Mouse (Mus musculus) limb, embryonic 12.5 days (tissue): ENCODE data around the gene Tardbp. TPM values are rescaled to one million over a fixed set of nuclear protein-coding genes. Genes with fewer than 3 reads are reported as not detected.

Source experiments
- ATAC-seq: fragments of 200-750 bp; cut with Nextera tagmentation; 2 replicates; pipeline ENCODE4 v1.8.0; 2017; ENCODE audit warnings: low read depth, moderate TSS enrichment; ENCODE audit not compliant: insufficient number of reproducible peaks, insufficient read depth, low FRiP score, low TSS enrichment
- H3K27ac ChIP-seq: fragments of 300-500 bp; sonication (generic); 2 replicates; pipeline ENCODE4 v1.5.1; 2016; ENCODE audit warnings: mild to moderate bottlenecking, moderate library complexity
- H3K27me3 ChIP-seq: fragments of 300-500 bp; sonication (generic); 2 replicates; pipeline ENCODE4 v1.6.1; 2016; ENCODE audit warnings: mild to moderate bottlenecking, moderate library complexity
- H3K36me3 ChIP-seq: fragments of 300-500 bp; sonication (generic); 2 replicates; pipeline ENCODE4 v1.6.1; 2016; ENCODE audit warnings: mild to moderate bottlenecking, moderate library complexity
- H3K4me1 ChIP-seq: fragments of 300-500 bp; sonication (generic); replicated peaks from 2 replicates; pipeline ENCODE4 v1.6.1; 2016
- H3K4me2 ChIP-seq: fragments of 300-500 bp; sonication (generic); 2 replicates; pipeline ENCODE4 v1.6.1; 2016; ENCODE audit warnings: mild to moderate bottlenecking, moderate library complexity
- H3K4me3 ChIP-seq: fragments of 300-500 bp; sonication (generic); replicated peaks from 2 replicates; pipeline ENCODE4 v1.5.1; 2016; ENCODE audit warnings: mild to moderate bottlenecking
- H3K9ac ChIP-seq: fragments of 300-500 bp; sonication (generic); replicated peaks from 2 replicates; pipeline ENCODE4 v1.6.1; 2016; ENCODE audit warnings: mild to moderate bottlenecking, moderate library complexity
- H3K9me3 ChIP-seq: fragments of 300-500 bp; sonication (generic); 2 replicates; pipeline ENCODE4 v1.6.1; 2016; ENCODE audit warnings: mild to moderate bottlenecking, moderate library complexity
- WGBS: fragments of 180-500 bp; shearing (Covaris S2); methylation state at CpG from one replicate; pipeline ENCODE4 v1.1.7; 2016; 5-methylcytosine and 5-hydroxymethylcytosine counted together
- polyA plus RNA-seq: library from polyadenylated mRNA; unstranded; fragments of >200 nt; fragmentation: Nextera tagmentation; extraction: Ambion mirVana; gene quantifications from 2 replicates; pipeline ENCODE4 v1.2.1, GENCODE M21; 2016

Tardbp gene
- polyA plus RNA-seq, 1 experiment from 2014 or later, result 398 TPM

DNA sequence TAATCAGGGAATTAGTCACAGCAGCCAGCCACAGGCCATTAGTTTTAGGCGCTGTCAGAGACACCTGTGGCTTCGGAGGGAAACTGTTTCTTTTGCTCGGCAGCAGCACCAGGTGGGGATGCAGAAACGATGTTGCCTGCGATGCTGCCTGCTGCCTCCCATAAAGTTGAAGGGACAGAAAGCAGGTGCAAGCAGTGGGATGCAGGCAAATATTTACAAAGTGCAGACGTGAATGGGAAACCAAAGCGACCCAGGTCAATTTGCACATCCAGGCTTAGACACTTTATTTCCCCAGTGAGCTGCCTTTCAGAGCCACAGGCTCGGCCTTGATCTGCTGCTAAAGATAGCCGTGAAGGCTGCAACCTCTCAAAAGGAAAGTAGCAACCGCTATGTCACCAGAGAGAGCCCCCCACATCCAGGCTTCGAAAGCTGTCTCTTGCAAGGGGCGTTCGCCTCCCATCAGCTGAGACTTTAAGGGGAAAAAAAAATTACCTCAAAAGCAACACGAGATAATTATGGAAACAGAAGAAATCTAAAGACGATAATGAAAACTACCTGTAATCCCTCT, 30.0 kb upstream of the Tardbp start:
- Histone ChIP-seq H3K4me2 (no peak overlapping the region), H3K9ac (no peak overlapping the region), H3K9me3 (no peaks in the 10 kb centered on the region), H3K36me3 (no peaks in the 10 kb centered on the region), H3K4me1 (peaks cover 8% of the 10 kb centered on the region), H3K27me3 (peaks cover 14% of the 10 kb centered on the region), H3K27ac (no peak overlapping the region), H3K4me3 (no peak overlapping the region)
- no peak for ATAC-seq
- 32% methylated on average over 15 of the region's 15 CpGs for WGBS

DNA sequence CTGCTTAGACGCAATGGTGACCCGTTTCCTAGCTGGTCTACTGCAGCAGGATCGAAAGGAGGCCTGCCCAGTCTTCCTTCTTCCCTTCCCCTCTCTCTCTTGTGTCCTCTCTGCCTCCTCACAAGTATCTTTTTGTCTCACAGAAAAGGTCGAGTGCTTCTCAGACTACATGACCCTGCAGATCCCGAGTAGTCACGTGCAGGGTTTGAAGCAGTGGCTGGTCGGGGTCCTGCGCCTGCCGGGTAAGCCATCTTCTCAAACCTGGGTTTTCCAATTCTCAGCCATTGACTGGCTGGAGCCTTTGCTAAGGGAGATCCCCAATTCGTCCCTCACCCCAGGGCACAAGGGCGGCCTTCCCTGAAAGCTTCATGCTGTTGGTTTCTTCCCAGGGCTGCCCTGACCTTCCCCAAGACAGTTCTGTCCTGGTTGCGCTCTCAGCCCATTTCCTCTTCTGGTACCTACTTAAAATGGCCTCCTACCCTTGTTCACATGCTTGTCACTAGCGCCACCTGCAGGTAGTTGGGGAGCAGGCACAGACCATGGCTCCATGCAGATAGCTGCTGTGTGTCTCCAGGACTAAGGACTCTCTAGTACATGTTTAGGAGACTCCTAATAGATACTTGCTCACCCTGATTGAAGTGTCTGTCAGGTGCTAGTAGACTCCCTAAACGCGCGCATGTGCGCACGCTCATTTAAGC, 28.0 kb upstream of the Tardbp start:
- Histone ChIP-seq H3K4me2 (no peak overlapping the region), H3K4me1 (peaks cover 8% of the 10 kb centered on the region), H3K9me3 (no peaks in the 10 kb centered on the region), H3K4me3 (no peak overlapping the region), H3K36me3 (no peaks in the 10 kb centered on the region), H3K27me3 (peaks cover 11% of the 10 kb centered on the region), H3K27ac (no peak overlapping the region), H3K9ac (no peak overlapping the region)
- 90% methylated on average over 18 of the region's 18 CpGs for WGBS
- no peak for ATAC-seq

DNA sequence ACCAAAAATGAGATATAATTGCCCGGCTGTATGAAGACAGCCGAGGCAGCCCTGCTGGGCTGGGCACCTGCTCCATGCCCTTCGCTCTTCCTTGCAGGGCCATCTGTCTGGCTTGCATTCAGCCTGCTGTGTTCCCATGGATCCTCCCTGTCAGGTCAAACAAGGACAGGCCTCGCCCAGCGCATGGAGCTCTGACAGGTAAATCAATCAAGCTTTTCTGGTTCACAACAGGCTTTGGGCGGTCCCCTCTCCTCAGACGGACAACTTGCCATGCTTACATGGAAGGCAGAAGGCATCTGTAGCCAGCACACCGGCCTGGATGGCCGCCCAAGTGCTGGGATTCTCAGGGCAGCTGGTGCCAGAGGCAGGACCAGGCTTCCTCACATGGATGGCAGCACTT, 24.2 kb upstream of the Tardbp start:
- whole genome bisulfite sequencing, result 72% methylated on average over 9 of the region's 9 CpGs
- H3K36me3 ChIP-seq, result no peaks in the 10 kb centered on the region
- H3K9ac ChIP-seq, result no peak overlapping the region
- peaks cover 3% of the 10 kb centered on the region; the same call in 1 of the 2 replicates for H3K27me3 ChIP-seq
- H3K4me2 ChIP-seq, result no peak overlapping the region
- ATAC-seq, result no peak
- H3K27ac ChIP-seq, result no peak overlapping the region
- H3K4me1 ChIP-seq, result no peaks in the 10 kb centered on the region
- no peaks in the 10 kb centered on the region for H3K9me3 ChIP-seq
- no peak overlapping the region for H3K4me3 ChIP-seq

DNA sequence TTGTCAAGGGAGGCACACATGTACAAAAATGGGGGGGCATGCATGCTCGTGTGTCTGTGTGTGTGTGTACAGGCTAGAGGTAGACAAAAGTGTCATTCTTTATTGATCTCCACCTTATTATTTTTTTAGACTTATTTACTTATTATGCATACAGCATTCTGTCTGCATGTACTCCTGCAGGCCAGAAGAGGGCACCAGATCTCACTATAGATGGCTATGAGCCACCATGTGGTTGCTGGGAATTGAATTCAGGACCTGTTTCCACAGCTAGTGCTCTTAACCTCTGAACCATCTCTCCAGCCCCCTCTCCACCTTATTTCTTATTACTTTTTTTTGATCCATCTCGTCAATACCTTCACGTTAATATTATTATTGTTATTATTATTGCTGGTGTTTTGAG, 22.5 kb upstream of the Tardbp start:
- Histone ChIP-seq H3K4me3 (no peak overlapping the region), H3K27me3 (no peaks in the 10 kb centered on the region), H3K36me3 (no peaks in the 10 kb centered on the region), H3K27ac (no peak overlapping the region), H3K9me3 (no peaks in the 10 kb centered on the region), H3K4me2 (no peak overlapping the region), H3K4me1 (no peaks in the 10 kb centered on the region; the same call in 1 of the 2 replicates), H3K9ac (no peak overlapping the region)
- ATAC-seq, result no peak
- WGBS, result 50% methylated on average over 3 of the region's 3 CpGs

DNA sequence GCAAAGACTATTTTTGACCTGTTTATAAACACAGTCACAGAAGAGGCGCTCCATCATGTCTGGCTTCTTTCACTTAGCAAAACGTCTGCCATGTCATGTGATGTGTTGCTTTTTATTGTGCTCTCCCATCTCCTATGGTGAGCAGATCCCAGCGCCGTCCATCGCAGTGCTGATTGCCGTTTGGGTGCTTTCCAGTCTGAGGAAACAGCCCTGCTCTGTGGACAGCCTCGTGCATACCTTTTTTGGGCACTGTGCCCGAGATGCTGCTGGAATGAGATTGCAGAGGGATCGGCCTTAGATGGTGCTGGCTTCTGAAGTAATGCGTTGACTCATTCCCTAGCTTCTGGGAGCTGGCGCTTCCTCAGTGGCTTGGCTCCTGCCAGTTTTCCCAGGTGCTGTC, 19.8 kb upstream of the Tardbp start:
- H3K36me3 ChIP-seq, result no peaks in the 10 kb centered on the region
- H3K4me3 ChIP-seq, result no peak overlapping the region
- no peaks in the 10 kb centered on the region for H3K27me3 ChIP-seq
- no peaks in the 10 kb centered on the region for H3K9me3 ChIP-seq
- H3K27ac ChIP-seq, result no peak overlapping the region
- no peaks in the 10 kb centered on the region; the same call in 1 of the 2 replicates for H3K4me1 ChIP-seq
- no peak for ATAC-seq
- WGBS, result 67% methylated on average over 11 of the region's 11 CpGs
- H3K9ac ChIP-seq, result no peak overlapping the region
- no peak overlapping the region for H3K4me2 ChIP-seq

DNA sequence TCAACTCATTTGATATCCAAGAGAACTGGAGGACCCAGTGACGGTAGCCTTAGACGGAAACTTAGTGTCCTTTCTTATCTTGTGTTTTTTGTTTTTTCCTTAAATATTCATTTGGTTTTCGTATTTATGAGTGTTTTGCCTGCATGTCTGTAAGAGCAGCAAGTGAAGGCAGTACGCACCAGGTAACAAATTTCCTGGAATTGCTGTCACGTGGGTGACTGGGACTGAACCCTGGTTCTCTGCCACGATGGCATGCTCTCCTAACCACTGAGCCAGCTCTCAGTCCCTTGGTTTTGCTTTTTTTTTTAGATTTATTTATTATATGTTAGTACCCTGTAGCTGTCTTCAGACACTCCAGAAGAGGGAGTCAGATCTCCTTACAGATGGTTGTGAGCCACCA, 18.1 kb upstream of the Tardbp start:
- no peak for ATAC-seq
- Histone ChIP-seq H3K4me2 (no peak overlapping the region), H3K9ac (no peak overlapping the region), H3K27me3 (no peaks in the 10 kb centered on the region), H3K9me3 (no peaks in the 10 kb centered on the region), H3K4me1 (no peaks in the 10 kb centered on the region; the same call in 1 of the 2 replicates), H3K4me3 (no peak overlapping the region), H3K27ac (no peak overlapping the region), H3K36me3 (no peaks in the 10 kb centered on the region)
- WGBS, result 90% methylated on average over 6 of the region's 6 CpGs

DNA sequence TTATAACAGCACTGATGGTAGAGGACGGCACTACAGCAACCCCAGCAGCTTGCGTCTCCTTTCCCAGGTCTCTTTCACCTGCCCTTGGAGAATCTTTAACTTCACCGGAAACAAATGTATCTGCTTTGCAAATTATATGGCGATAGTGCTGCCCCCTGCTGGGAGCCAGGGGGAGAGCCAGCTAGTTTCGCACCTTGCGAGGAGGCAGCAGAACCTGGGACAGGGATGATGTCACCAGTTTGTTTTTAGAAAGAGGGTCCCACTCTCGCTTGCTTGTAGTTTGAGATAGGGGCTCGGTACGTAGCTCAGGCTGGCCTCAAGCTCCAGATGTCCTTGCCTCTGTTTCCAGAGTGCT, 17.3 kb upstream of the Tardbp start:
- H3K4me2 ChIP-seq, result peak overlapping the region; percentile 31
- H3K4me1 ChIP-seq, result no peaks in the 10 kb centered on the region; the same call in 1 of the 2 replicates
- no peaks in the 10 kb centered on the region for H3K27me3 ChIP-seq
- no peak overlapping the region for H3K4me3 ChIP-seq
- no peak overlapping the region for H3K27ac ChIP-seq
- no peak overlapping the region for H3K9ac ChIP-seq
- no peaks in the 10 kb centered on the region for H3K36me3 ChIP-seq
- WGBS, result 3% methylated on average over 9 of the region's 9 CpGs
- no peak for ATAC-seq
- H3K9me3 ChIP-seq, result no peaks in the 10 kb centered on the region

DNA sequence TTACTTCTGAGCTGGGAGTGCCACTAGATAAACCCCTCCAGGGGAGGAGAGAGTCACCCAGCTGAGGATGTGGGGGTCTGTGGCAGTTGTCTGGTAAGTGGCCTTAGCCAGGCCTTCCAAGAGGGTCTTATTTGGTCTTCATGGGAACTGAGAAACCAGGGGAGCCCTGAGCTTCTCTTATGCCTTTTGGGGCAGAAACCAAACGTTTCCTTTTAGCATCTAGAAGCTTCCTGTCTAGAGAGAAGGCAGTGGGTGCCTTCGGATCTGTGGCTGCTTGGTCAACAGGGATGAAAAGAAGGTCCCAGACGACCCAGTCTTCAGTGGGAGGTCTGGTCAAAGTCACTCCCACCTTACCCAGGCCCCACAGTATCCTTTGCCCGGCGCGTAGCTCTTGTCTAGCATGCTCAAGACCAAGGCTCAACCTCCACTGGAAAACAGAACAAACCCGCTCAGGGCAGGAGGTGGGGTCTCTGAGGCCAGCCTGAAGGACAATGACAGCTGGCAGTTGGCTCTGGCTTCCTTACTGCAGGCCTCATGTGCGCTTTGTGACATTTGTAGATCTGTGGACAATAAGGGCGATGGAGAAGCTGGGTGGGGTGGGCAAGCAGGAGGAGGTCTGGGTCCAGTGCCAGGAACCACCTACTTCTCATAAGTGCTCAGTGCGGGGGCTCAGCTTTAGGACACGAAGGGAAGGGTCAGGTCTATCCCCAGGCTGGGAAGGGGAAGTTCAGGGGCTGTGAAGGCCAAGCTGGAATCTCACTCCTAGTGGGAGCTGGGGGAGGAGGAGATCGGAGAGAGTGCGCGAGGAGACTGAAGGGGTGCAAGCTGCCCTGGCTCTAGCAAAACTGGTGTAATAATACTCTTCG, 16.7 kb upstream of the Tardbp start, which contains the start of gene Gm572:
Gene Gm572 (plus strand): TSS at position 27 of the 866 bp plus-strand sequence.
- no peaks in the 10 kb centered on the region for H3K27me3 ChIP-seq
- no peaks in the 10 kb centered on the region; the same call in 1 of the 2 replicates for H3K4me1 ChIP-seq
- no peak within 1 kb of the TSS for H3K27ac ChIP-seq
- no peaks in the 10 kb centered on the region for H3K36me3 ChIP-seq
- H3K4me3 ChIP-seq, result no peak within 1 kb of the TSS
- no peaks in the 10 kb centered on the region for H3K9me3 ChIP-seq
- WGBS, result 66% methylated on average over 15 of the region's 15 CpGs
- ATAC-seq, result no peak
- no peak within 1 kb of the TSS for H3K9ac ChIP-seq
- H3K4me2 ChIP-seq, result peak within 1 kb of the TSS; percentile 31

DNA sequence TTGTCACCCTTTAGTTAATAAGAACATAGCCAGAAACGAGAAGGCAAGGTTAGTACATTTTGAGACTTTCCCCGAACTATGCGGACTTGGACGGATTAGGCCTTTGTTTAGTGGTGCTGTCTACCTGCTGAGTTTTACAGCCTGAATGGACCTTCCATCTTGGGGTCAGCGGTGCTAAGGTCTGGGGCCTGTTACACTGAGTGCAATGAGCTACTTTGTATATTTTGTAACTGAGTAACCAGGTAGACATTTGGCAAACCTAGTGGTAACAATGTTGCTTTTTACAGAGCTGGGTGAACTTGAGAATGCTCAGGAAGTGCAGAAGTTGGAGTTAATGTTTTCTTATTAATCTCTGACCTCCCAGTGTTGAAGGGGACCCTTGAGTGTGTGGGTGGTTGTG, 14.3 kb upstream of the Tardbp start:
- Histone ChIP-seq H3K4me2 (no peak overlapping the region), H3K36me3 (no peaks in the 10 kb centered on the region), H3K27ac (no peak overlapping the region), H3K27me3 (peaks cover 3% of the 10 kb centered on the region; the same call in 1 of the 2 replicates), H3K4me3 (no peak overlapping the region), H3K4me1 (no peaks in the 10 kb centered on the region; the same call in 1 of the 2 replicates), H3K9ac (no peak overlapping the region), H3K9me3 (no peaks in the 10 kb centered on the region)
- ATAC-seq, result no peak
- WGBS, result 75% methylated on average over 5 of the region's 5 CpGs

DNA sequence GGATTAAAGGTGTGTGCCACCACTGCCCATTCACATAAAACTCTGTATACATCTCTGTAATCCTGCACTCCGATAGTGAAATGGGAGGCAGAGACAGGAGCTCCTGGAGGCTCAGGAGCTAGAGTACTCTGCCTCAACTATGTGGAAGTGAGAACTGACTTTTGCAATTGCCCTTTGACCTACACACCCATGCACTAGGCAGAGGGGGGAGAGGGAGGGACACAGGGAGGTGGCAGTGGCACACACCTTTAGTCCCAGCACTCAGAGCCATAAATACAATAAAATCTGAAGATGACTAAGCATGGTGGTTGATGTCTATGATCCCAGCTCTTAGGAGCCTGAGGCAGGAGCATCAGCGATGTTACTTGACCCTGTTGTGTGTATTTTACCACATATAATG, 12.6 kb upstream of the Tardbp start:
- Histone ChIP-seq H3K36me3 (no peaks in the 10 kb centered on the region), H3K27me3 (peaks cover 3% of the 10 kb centered on the region; the same call in 1 of the 2 replicates), H3K27ac (no peak overlapping the region), H3K9me3 (no peaks in the 10 kb centered on the region), H3K4me2 (no peak overlapping the region), H3K4me3 (no peak overlapping the region), H3K4me1 (no peaks in the 10 kb centered on the region; the same call in 1 of the 2 replicates), H3K9ac (no peak overlapping the region)
- 80% methylated on average over 2 of the region's 2 CpGs for WGBS
- no peak for ATAC-seq

DNA sequence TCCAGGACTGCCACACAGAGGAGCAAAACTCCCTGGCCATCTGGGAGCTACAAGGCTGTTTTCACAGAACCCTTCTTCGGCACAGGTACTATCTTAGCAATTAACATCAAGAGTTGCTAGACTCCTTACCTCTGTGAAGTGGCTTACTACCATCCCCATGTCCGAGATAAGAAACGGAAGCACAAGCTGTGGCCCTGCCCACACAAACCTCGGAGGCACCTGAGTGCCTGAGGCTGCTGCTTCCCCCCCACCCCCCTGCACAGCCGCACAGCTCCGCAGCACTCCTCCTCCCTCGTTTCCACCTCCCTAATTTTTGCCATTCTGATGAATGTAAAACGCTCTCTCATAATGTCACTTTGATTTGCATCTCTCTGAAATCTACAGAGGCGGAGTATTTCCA, 11.5 kb upstream of the Tardbp start:
- Histone ChIP-seq H3K27ac (no peak overlapping the region), H3K36me3 (no peaks in the 10 kb centered on the region), H3K9me3 (no peaks in the 10 kb centered on the region), H3K4me3 (no peak overlapping the region), H3K9ac (no peak overlapping the region), H3K4me1 (no peaks in the 10 kb centered on the region), H3K27me3 (peaks cover 3% of the 10 kb centered on the region; the same call in 1 of the 2 replicates), H3K4me2 (no peak overlapping the region)
- ATAC-seq, result no peak
- WGBS, result 55% methylated on average over 9 of the region's 9 CpGs
